Mouse (Mus musculus): ENCODE data around the gene Csk. TPM values are rescaled to one million over a fixed set of nuclear protein-coding genes. Genes with fewer than 3 reads are reported as not detected.

Csk gene
- total RNA-seq (2017): 332 to 455 TPM (median 337 TPM) in 3 replicates

- no peak for ATAC-seq (replicated peaks; ENCODE audit: insufficient number of reproducible peaks, low FRiP score, low TSS enrichment, poor library complexity, severe bottlenecking)
Measured at GRCm38 (mm10) chr9:57653283-57653682, at the start of gene Csk. Csk (minus strand) TSS chr9:57653631.

- ATAC-seq (replicated peaks; ENCODE audit: insufficient number of reproducible peaks, low FRiP score, low TSS enrichment, poor library complexity, severe bottlenecking): no peak
Measured at GRCm38 (mm10) chr9:57698466-57699150, 45.2 kb upstream of the Csk start.

DNA sequence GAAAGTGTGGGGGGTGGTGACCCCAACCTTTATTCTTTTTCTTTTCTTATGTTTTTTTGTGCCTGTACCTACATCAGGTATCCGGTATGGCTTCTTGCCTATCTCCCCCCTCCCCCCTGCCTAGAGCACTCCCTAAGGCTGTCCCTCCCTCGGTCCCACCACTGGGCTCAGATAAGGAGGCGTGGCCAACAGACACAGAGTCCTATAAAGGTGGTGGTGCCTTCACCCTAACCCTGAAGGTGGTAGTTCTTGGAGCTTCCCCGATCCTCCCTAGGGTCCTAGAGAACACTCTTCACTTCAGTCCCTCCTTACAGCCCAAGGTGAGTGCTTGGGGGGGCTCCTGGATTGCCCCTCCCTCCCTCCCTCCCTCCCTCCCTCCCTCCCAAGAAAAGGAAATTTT lies 43.9 kb upstream of the Csk start:
- no peak for ATAC-seq (replicated peaks; ENCODE audit: insufficient number of reproducible peaks, low FRiP score, low TSS enrichment, poor library complexity, severe bottlenecking)

- no peak for ATAC-seq (replicated peaks; ENCODE audit: insufficient number of reproducible peaks, low FRiP score, low TSS enrichment, poor library complexity, severe bottlenecking)
Measured at GRCm38 (mm10) chr9:57696380-57697285, 43.2 kb upstream of the Csk start.

DNA sequence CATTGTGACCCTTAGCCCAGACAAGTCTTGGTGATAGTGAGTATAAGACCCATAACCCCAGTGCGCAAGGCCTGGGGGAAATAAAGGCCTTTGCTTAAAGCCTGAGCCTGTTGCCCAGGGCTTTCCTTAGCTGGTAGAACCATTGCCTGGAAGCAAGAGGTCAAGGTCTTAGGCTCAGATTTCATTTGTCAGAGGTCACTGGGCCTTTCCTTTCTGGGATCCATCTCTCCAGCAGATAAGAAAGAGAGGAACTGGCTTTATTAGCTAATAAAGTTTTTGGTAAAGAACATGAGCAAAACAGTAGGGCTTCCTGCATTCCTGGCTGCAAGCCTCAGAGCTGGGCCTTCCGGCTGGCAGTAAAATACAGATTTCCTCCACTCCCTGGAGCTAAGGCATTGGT lies 40.7 kb upstream of the Csk start:
- no peak for ATAC-seq (replicated peaks; ENCODE audit: insufficient number of reproducible peaks, low FRiP score, low TSS enrichment, poor library complexity, severe bottlenecking)

DNA sequence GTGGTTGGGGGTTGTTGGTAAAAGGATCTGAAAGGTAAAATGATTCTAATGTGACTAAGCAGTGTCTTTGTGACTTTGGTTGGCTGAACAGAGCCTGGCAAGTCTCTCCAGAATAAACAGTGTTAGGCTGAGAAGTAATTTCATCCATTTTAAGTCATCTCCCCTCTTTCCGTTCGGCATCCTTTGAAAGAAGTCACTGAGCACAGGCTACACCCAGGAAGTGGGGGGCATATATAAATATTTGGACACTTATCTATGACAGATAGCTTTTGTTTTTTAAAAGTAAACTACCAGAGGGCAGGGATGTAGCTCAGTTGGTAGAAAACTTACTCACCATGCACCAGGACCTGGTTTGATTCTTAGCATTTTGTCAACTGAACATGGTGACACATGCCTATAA lies 35.2 kb upstream of the Csk start:
- ATAC-seq (replicated peaks; ENCODE audit: insufficient number of reproducible peaks, low FRiP score, low TSS enrichment, poor library complexity, severe bottlenecking): no peak

GRCm38 (mm10) chr9:57688158-57688557 lies 34.7 kb upstream of the Csk start:
- ATAC-seq (replicated peaks; ENCODE audit: insufficient number of reproducible peaks, low FRiP score, low TSS enrichment, poor library complexity, severe bottlenecking): no peak; the same call in 1 of the 2 replicates

- ATAC-seq (replicated peaks; ENCODE audit: insufficient number of reproducible peaks, low FRiP score, low TSS enrichment, poor library complexity, severe bottlenecking): no peak
Measured at GRCm38 (mm10) chr9:57687751-57688150, 34.3 kb upstream of the Csk start, which contains the start of gene Cyp1a1. Cyp1a1 (plus strand) TSS chr9:57687928.

DNA sequence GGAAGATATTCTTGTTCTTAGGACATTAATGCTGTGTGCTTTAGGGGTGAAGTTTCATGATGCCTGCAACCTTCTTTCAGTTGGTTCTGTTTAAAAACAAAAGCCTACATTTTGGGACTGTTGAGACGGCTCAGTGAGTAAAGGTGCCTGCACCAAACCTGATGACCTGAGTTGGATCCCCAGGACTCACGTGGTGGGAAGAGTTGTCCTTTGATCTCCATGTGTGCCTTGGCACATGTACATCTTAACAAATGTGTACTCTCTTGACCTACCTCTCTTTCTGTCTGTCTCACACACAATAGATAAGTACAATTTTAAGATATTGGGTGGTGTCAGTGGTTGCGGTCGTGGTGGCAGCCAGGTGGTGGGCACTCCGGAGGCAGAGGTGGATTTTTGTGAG lies 32.6 kb upstream of the Csk start:
- ATAC-seq (replicated peaks; ENCODE audit: insufficient number of reproducible peaks, low FRiP score, low TSS enrichment, poor library complexity, severe bottlenecking): no peak

DNA sequence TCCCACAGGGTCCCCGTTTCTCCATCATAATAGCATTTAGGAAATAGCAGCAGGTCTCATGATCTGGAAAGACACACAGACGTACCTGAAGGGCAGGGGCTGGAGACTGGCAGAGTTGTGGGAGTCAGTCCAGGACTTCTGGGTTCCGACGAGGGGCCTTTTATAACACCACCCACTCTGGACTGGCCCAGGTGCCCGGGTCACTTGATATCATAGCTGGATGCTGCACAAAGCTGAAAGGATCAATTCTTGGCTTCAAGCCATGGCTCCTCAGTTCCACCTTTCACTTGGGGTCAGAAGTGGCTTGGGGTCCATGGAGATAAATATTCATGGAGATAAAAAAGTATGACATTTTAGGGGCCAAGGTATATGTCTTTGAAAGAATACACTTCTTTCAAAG lies 30.1 kb upstream of the Csk start, which contains the start of gene Cyp1a2:
Cyp1a2 (minus strand) TSS at position 184 of the 400 bp plus-strand sequence.
- ATAC-seq (replicated peaks; ENCODE audit: insufficient number of reproducible peaks, low FRiP score, low TSS enrichment, poor library complexity, severe bottlenecking): no peak

- ATAC-seq (replicated peaks; ENCODE audit: insufficient number of reproducible peaks, low FRiP score, low TSS enrichment, poor library complexity, severe bottlenecking): no peak
Measured at GRCm38 (mm10) chr9:57681411-57681810, 28.0 kb upstream of the Csk start.

DNA sequence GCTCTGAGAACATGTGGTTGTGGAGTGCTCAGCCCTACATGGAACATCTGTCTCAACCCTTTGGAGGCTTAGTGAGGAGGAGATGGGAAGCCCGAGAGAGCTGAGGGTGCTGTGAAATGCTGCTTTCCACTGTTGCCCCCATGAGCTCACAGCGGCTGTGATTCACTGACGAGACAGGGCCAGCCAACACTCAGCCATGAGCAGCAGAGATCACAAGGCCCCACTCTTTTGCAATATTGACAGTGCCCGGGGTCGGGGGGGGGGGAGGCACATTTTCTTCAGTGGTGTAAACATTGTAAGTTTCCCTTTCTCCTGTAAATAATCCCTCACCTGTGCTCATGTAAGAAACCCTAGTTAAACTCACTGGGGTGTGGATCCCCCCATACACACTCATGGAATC lies 18.1 kb upstream of the Csk start:
- no peak for ATAC-seq (replicated peaks; ENCODE audit: insufficient number of reproducible peaks, low FRiP score, low TSS enrichment, poor library complexity, severe bottlenecking)

- no peak for ATAC-seq (replicated peaks; ENCODE audit: insufficient number of reproducible peaks, low FRiP score, low TSS enrichment, poor library complexity, severe bottlenecking)
Measured at GRCm38 (mm10) chr9:57671037-57671436, 17.6 kb upstream of the Csk start.

DNA sequence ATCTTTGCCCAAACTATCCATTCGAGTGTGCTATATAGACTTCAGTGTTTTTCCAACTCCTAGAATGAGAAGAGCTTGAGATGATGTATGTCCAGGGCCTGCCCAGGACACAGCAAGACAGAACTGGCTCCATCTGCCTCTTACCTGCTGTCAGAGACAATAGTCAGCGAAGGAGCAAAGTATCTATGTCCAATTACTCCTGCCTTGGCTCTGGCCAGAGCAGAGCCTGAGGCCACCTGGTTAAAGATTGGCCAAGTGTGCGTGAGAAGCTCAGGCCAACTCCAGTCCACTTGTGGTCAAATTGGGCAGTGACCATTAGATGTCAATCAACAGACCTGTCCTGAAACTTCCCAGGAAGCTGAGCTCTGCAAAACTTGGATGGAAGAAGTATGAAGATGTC lies 16.1 kb upstream of the Csk start:
- ATAC-seq (replicated peaks; ENCODE audit: insufficient number of reproducible peaks, low FRiP score, low TSS enrichment, poor library complexity, severe bottlenecking): no peak

- no peak for ATAC-seq (replicated peaks; ENCODE audit: insufficient number of reproducible peaks, low FRiP score, low TSS enrichment, poor library complexity, severe bottlenecking)
Measured at GRCm38 (mm10) chr9:57668277-57668676, 14.8 kb upstream of the Csk start.

DNA sequence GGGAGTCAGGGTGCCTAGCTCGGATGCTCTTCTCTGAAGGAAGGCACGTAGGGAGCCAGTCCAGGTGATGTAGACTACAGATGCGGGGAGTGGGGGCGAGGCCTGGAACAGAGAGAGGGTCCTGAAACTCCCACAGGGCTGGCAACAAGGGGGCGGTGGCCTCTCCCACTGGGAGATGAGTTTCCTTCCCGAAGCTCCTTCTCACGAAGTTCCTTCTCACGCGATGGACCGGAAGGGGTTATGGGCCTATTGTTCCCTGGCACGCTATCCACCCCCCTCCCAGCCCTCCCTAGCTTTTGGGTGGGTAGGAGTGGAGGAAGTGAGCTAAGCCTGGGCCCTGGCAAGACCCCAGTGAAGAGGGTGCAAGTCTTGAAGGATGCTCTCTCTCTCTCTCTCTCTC lies 14.4 kb upstream of the Csk start:
- no peak for ATAC-seq (replicated peaks; ENCODE audit: insufficient number of reproducible peaks, low FRiP score, low TSS enrichment, poor library complexity, severe bottlenecking)

- ATAC-seq (replicated peaks; ENCODE audit: insufficient number of reproducible peaks, low FRiP score, low TSS enrichment, poor library complexity, severe bottlenecking): no peak
Measured at GRCm38 (mm10) chr9:57667136-57667535, 13.7 kb upstream of the Csk start.

DNA sequence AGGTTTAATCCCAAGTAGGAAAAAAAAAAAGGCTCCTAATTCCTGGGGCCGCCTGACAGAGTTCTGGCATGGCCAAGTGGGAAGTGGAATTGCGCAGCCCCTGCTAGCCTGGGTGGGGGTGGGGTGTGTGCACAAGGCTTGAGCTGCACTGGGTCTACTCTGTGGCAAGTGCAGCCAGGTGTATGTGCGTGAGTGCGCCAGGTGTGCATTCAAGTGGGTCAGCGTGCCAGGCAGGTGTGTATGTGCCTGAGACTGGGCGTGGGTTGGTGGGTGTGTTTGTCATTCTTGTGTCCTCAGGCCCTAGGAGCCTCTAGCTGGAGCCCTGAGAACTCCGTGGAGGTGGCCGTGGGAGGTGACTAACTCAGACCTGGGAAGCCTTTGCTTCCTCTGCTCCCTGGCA lies 13.1 kb upstream of the Csk start:
- no peak for ATAC-seq (replicated peaks; ENCODE audit: insufficient number of reproducible peaks, low FRiP score, low TSS enrichment, poor library complexity, severe bottlenecking)

DNA sequence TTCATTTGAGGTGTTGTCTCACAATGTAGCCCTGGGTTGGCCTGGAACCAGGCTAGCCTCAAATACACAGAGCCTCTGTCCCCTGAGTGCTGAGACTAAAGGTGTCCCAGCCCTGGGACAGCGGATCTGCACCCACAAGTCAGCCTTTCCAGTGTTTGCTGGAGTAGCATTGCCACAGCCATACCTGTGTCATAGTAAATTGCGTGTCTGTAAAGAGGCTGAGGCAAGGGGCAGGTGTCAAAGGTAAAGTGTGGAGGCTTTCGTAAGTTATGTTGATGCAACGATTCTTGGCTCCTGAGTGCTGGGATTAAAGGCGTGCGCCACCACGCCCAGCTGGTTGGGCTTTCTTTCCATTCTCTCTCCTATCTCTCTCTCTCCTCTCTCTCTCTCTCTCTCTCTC lies 11.2 kb upstream of the Csk start:
- no peak for ATAC-seq (replicated peaks; ENCODE audit: insufficient number of reproducible peaks, low FRiP score, low TSS enrichment, poor library complexity, severe bottlenecking)

DNA sequence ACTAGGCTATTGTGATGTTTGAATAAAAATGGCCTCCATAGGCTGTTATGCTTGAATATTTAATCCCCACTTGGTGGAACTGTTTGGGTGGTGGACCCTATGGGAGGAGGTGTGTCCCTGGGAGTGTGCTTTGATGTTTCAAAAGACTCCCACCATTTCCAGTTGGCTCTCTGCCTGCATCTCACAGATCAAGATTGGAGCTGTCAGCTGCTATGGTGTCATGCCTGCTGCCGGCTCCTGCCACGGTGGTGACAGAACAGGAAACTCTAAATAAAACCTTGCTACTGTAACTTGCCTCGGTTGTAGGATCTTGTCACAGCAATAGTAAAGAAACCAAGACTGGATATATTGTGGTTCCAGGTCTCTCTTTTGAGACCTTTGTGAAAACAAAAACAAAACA lies 8.1 kb upstream of the Csk start:
- ATAC-seq (replicated peaks; ENCODE audit: insufficient number of reproducible peaks, low FRiP score, low TSS enrichment, poor library complexity, severe bottlenecking): no peak

Data from monocyte, adult 5-6 weeks (primary cell).